Mouse (Mus musculus) limb, embryonic 11.5 days (tissue): ENCODE results near the gene Krt72. TPM values are rescaled to one million over a fixed set of nuclear protein-coding genes. Genes with fewer than 3 reads are reported as not detected.

Experiments
- ATAC-seq: fragments of 200-750 bp; cut with Nextera tagmentation; 2 replicates; pipeline ENCODE4 v1.8.0; 2017; ENCODE audit warnings: low read depth; ENCODE audit not compliant: insufficient number of reproducible peaks, low FRiP score, low TSS enrichment
- DNase-seq: peaks from one replicate; pipeline ENCODE4 v3.0.0-alpha.2; 2015; ENCODE audit warnings: low spot score
- H3K27ac ChIP-seq: fragments of 300-500 bp; sonication (generic); replicated peaks from 2 replicates; pipeline ENCODE4 v1.5.1; 2014; ENCODE audit warnings: low read depth, mild to moderate bottlenecking, low read length
- H3K27me3 ChIP-seq: fragments of 300-500 bp; sonication (generic); 2 replicates; pipeline ENCODE4 v1.6.1; 2014; ENCODE audit warnings: mild to moderate bottlenecking, low read length, mixed read lengths; ENCODE audit not compliant: control insufficient read depth, insufficient read depth
- H3K36me3 ChIP-seq: fragments of 300-500 bp; sonication (generic); 2 replicates; pipeline ENCODE4 v1.6.1; 2014; ENCODE audit warnings: mild to moderate bottlenecking, low read length, moderate library complexity, mixed read lengths; ENCODE audit not compliant: control insufficient read depth, insufficient read depth
- H3K4me1 ChIP-seq: fragments of 300-500 bp; sonication (generic); 2 replicates; pipeline ENCODE4 v1.6.1; 2014; ENCODE audit warnings: low read length, mixed read lengths; ENCODE audit not compliant: control insufficient read depth, insufficient read depth
- H3K4me2 ChIP-seq: fragments of 300-500 bp; sonication (generic); 2 replicates; pipeline ENCODE4 v1.6.1; 2014; ENCODE audit warnings: low read depth, mild to moderate bottlenecking, moderate library complexity; ENCODE audit not compliant: severe bottlenecking
- H3K4me3 ChIP-seq: fragments of 300-500 bp; sonication (generic); 2 replicates; pipeline ENCODE4 v1.5.1; 2014; ENCODE audit warnings: low read depth, low read length
- H3K9ac ChIP-seq: fragments of 300-500 bp; sonication (generic); 2 replicates; pipeline ENCODE4 v1.6.1; 2014; ENCODE audit warnings: mild to moderate bottlenecking, low read length
- H3K9me3 ChIP-seq: fragments of 300-500 bp; sonication (generic); 2 replicates; pipeline ENCODE4 v1.6.1; 2016; ENCODE audit warnings: low read length; ENCODE audit not compliant: control insufficient read depth
- WGBS: fragments of 180-500 bp; shearing (Covaris S2); extraction: QIAGEN DNeasy Blood & Tissue Kit; methylation state at CpG from one replicate; pipeline ENCODE4 v1.1.7; 2014; 5-methylcytosine and 5-hydroxymethylcytosine counted together
- polyA plus RNA-seq: library from polyadenylated mRNA; unstranded; fragments of >200 nt; fragmentation: Nextera tagmentation; extraction: Ambion mirVana; gene quantifications from 2 replicates; pipeline ENCODE4 v1.2.1, GENCODE M21; 2014

Gene Krt72
- polyA plus RNA-seq, result not detected in 2 replicates

- Histone ChIP-seq H3K27ac (no peak within 1 kb of the TSS), H3K4me1 (no peaks in the 10 kb centered on the region), H3K9me3 (no peaks in the 10 kb centered on the region), H3K4me2 (no peak within 1 kb of the TSS), H3K36me3 (no peaks in the 10 kb centered on the region), H3K9ac (no peak within 1 kb of the TSS), H3K27me3 (no peaks in the 10 kb centered on the region), H3K4me3 (no peak within 1 kb of the TSS)
- 87% methylated on average over 18 of the region's 18 CpGs for WGBS
- DNase-seq, result no peak
- ATAC-seq, result no peak
Measured at GRCm38 (mm10) chr15:101786360-101786759, at the start of gene Krt72. Gene Krt72 (minus strand): TSS chr15:101786460.

DNA sequence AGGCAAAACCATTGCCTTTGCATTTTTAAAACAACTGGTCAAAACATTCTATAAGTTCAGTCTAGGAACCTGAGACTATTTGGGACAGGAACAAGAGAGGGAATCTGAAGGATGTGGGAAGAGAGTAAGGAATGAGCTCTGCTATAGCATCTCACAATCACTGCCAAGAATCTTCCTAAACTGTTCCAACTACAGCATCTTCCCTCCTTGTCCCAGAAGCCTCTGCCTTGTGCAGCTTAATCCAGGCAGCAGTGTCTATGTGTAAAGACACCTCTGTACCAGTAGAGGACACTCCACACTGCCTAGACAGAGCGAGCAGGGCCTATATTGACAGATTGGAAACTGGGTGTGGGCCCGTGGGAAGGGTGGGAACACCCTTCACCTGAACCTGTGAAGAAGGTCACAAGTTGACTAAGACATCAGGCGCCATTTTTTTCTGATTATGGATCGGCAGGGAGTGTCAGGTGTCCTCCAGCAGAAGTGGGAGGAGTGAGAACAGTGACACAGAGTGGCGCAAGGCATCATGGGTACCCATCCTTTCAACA is 48.6 kb upstream of the Krt72 start:
- no peaks in the 10 kb centered on the region for H3K4me1 ChIP-seq
- H3K36me3 ChIP-seq, result no peaks in the 10 kb centered on the region
- no peak for DNase-seq
- no peak overlapping the region for H3K27ac ChIP-seq
- H3K4me2 ChIP-seq, result no peak overlapping the region
- 65% methylated on average over 5 of the region's 5 CpGs for whole genome bisulfite sequencing
- ATAC-seq, result no peak
- no peak overlapping the region for H3K9ac ChIP-seq
- no peaks in the 10 kb centered on the region for H3K27me3 ChIP-seq
- no peak overlapping the region for H3K4me3 ChIP-seq
- no peaks in the 10 kb centered on the region for H3K9me3 ChIP-seq

DNA sequence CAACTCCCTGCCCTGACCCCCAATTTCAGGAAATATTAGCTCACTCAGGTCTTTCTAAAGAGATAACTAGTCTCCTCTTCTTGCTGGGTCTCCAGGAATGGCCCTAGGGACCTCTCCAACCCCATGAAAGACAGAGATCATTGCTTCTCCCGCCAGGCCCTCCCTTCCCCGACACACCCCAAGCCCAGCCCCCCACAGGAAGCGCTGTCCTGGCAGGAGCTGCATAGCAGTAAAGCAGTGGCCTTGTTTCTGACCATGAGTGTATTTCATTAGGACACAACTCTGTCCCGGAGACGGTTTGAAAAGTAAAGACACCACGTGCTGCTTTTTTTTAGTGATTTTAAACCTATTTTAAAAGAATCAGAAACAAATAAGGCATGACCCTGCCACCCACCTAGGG is 46.9 kb upstream of the Krt72 start:
- no peak overlapping the region for H3K27ac ChIP-seq
- H3K4me3 ChIP-seq, result no peak overlapping the region
- H3K27me3 ChIP-seq, result no peaks in the 10 kb centered on the region
- H3K36me3 ChIP-seq, result no peaks in the 10 kb centered on the region
- ATAC-seq (no peak), DNase-seq (no peak)
- WGBS, result 32% methylated on average over 6 of the region's 6 CpGs
- no peak overlapping the region for H3K4me2 ChIP-seq
- no peaks in the 10 kb centered on the region for H3K9me3 ChIP-seq
- H3K4me1 ChIP-seq, result no peaks in the 10 kb centered on the region
- no peak overlapping the region for H3K9ac ChIP-seq

- Histone ChIP-seq H3K36me3 (no peaks in the 10 kb centered on the region), H3K27me3 (no peaks in the 10 kb centered on the region), H3K4me2 (no peak overlapping the region), H3K27ac (no peak overlapping the region), H3K9me3 (no peaks in the 10 kb centered on the region), H3K4me3 (no peak overlapping the region), H3K9ac (no peak overlapping the region), H3K4me1 (no peaks in the 10 kb centered on the region)
- no peak for DNase-seq
- WGBS, result 79% methylated on average over 5 of the region's 5 CpGs
- no peak for ATAC-seq
Measured at GRCm38 (mm10) chr15:101829441-101829840, 43.2 kb upstream of the Krt72 start.

GRCm38 (mm10) chr15:101821786-101822185 is 35.5 kb upstream of the Krt72 start:
- no peak for DNase-seq
- H3K9ac ChIP-seq, result no peak overlapping the region
- H3K36me3 ChIP-seq, result no peaks in the 10 kb centered on the region
- no peak overlapping the region for H3K4me2 ChIP-seq
- no peak overlapping the region for H3K4me3 ChIP-seq
- no peak for ATAC-seq
- WGBS, result 37% methylated on average over 3 of the region's 3 CpGs
- H3K27ac ChIP-seq, result no peak overlapping the region
- H3K9me3 ChIP-seq, result no peaks in the 10 kb centered on the region
- H3K4me1 ChIP-seq, result no peaks in the 10 kb centered on the region
- H3K27me3 ChIP-seq, result no peaks in the 10 kb centered on the region

- H3K9ac ChIP-seq, result no peak within 1 kb of the TSS
- DNase-seq, result no peak
- H3K36me3 ChIP-seq, result no peaks in the 10 kb centered on the region
- no peak within 1 kb of the TSS for H3K4me3 ChIP-seq
- H3K27me3 ChIP-seq, result no peaks in the 10 kb centered on the region
- no peak for ATAC-seq
- no peak within 1 kb of the TSS for H3K4me2 ChIP-seq
- no peaks in the 10 kb centered on the region; the same call in 1 of the 2 replicates for H3K9me3 ChIP-seq
- 77% methylated on average over 16 of the region's 16 CpGs for WGBS
- H3K27ac ChIP-seq, result no peak within 1 kb of the TSS
- no peaks in the 10 kb centered on the region for H3K4me1 ChIP-seq
Measured at GRCm38 (mm10) chr15:101817875-101818274, 31.6 kb upstream of the Krt72 start, which contains the start of gene Krt2. Gene Krt2 (minus strand): TSS chr15:101818169.

DNA sequence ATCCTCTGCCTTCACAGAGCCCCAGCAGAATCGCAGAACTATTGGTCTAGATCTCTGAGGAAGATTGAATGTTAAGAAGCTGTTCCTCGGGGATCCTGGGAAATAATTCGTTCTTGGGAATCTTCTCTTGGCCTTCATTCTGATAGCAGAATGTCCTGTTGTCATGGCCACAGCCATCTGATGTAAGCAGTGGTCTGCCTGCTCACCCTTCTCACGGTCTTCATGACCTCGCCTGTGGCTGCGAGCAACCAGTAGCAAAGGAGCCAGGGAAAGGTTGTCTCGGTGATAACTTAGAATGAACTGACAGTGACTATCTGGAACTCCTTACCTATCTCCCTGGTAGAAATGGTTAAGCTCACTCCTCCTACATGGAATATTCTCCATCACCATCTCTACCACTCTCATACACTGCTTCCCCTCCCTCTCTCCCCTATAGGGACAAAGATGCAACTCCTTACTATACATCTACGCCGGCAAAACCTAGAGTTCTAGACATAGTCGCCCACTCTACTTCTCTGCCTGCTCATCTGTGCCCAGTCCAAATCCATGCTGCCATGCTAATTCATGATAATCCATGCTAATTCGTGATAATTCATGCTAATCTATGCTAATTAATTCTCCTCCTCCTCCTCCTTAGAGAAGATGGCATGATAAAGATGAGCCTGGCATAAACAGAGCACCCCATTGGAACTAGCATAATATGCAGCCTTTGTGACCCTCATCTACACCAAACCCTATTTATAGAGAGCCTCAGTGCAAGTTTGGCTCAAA is 17.0 kb upstream of the Krt72 start:
- no peaks in the 10 kb centered on the region for H3K36me3 ChIP-seq
- no peak overlapping the region for H3K27ac ChIP-seq
- WGBS, result 87% methylated on average over 11 of the region's 11 CpGs
- no peaks in the 10 kb centered on the region for H3K4me1 ChIP-seq
- H3K4me2 ChIP-seq, result no peak overlapping the region
- H3K9ac ChIP-seq, result no peak overlapping the region
- DNase-seq, result no peak
- H3K4me3 ChIP-seq, result no peak overlapping the region
- no peaks in the 10 kb centered on the region for H3K27me3 ChIP-seq
- no peaks in the 10 kb centered on the region for H3K9me3 ChIP-seq
- no peak for ATAC-seq

- WGBS, result 86% methylated on average over 6 of the region's 6 CpGs
- Histone ChIP-seq H3K36me3 (no peaks in the 10 kb centered on the region), H3K9me3 (no peaks in the 10 kb centered on the region), H3K9ac (no peak within 1 kb of the TSS), H3K4me1 (no peaks in the 10 kb centered on the region), H3K27me3 (no peaks in the 10 kb centered on the region), H3K4me2 (no peak within 1 kb of the TSS), H3K27ac (no peak within 1 kb of the TSS), H3K4me3 (no peak within 1 kb of the TSS)
- DNase-seq (no peak), ATAC-seq (no peak)
Measured at GRCm38 (mm10) chr15:101802296-101802835, 16.1 kb upstream of the Krt72 start, which contains the start of gene Krt73. Gene Krt73 (minus strand): TSS chr15:101802346.
